Mouse (Mus musculus) MEL (cell line): Measurements from ENCODE around the gene Sox12. TPM values are rescaled to one million over a fixed set of nuclear protein-coding genes. Genes with fewer than 3 reads are reported as not detected.
A peak's percentile ranks its signal among the peaks of the same experiment; 100 is the strongest.
"Not testable (repeated sequence)": the region's sequence is repeated elsewhere in the genome, so short reads cannot be mapped to it uniquely, and the experiment has no call there.

Source experiments
- DNase-seq: peaks from one replicate; pipeline ENCODE4 v3.0.0; 2011; ENCODE audit warnings: low read depth, low spot score
- H3K27ac ChIP-seq: 2 replicates; pipeline ENCODE4 v1.5.1; 2012; ENCODE audit warnings: low read depth, mild to moderate bottlenecking, control low read depth, low read length, moderate library complexity; ENCODE audit not compliant: control insufficient read depth
- H3K27me3 ChIP-seq, 2 experiments: fragments of 150-350 bp in 1 of 2; sonication (generic) in 1 of 2; 2 replicates each; pipeline ENCODE4 v1.6.1; 2012; ENCODE audit warnings: low read length in 2 of 2, mild to moderate bottlenecking in 2 of 2, improper control_type of control experiment in 1 of 2, moderate library complexity in 1 of 2; ENCODE audit not compliant: insufficient read depth in 2 of 2, control insufficient read depth in 1 of 2
- H3K36me3 ChIP-seq, 2 experiments: 2 replicates each; pipeline ENCODE4 v1.6.1; 2012 to 2014; ENCODE audit warnings: low read length in 2 of 2, improper control_type of control experiment in 1 of 2, inconsistent platforms in 1 of 2, mild to moderate bottlenecking in 1 of 2; ENCODE audit not compliant: insufficient read depth in 2 of 2, control insufficient read depth in 1 of 2
- H3K4me1 ChIP-seq, 2 experiments: fragments of 150-350 bp in 1 of 2; sonication (generic) in 1 of 2; 2 replicates each; pipeline ENCODE4 v1.6.1; 2012; ENCODE audit warnings: low read length in 2 of 2, improper control_type of control experiment in 1 of 2, mild to moderate bottlenecking in 1 of 2; ENCODE audit not compliant: insufficient read depth in 2 of 2, control insufficient read depth in 1 of 2
- H3K4me3 ChIP-seq, 2 experiments: fragments of 150-350 bp in 1 of 2; sonication (generic) in 1 of 2; 2 replicates each; pipeline ENCODE4 v1.5.1; 2012; ENCODE audit warnings: low read depth in 2 of 2, low read length in 2 of 2, mild to moderate bottlenecking in 2 of 2, moderate library complexity in 2 of 2, control low read depth in 1 of 2, improper control_type of control experiment in 1 of 2; ENCODE audit not compliant: control insufficient read depth in 1 of 2, insufficient read depth in 1 of 2
- H3K79me2 ChIP-seq: 2 replicates; pipeline ENCODE4 v1.6.1; 2012; ENCODE audit warnings: mild to moderate bottlenecking, low read length, moderate library complexity; ENCODE audit not compliant: control insufficient read depth, poor library complexity, insufficient read depth
- H3K9ac ChIP-seq: 2 replicates; pipeline ENCODE4 v1.6.1; 2012; ENCODE audit warnings: low read depth, mild to moderate bottlenecking, control low read depth, low read length, moderate library complexity; ENCODE audit not compliant: control insufficient read depth, poor library complexity, severe bottlenecking
- H3K9me3 ChIP-seq: fragments of 150-350 bp; sonication (generic); replicated peaks from 2 replicates; pipeline ENCODE4 v1.6.1; 2012; ENCODE audit warnings: mild to moderate bottlenecking, low read length, improper control_type of control experiment, moderate library complexity; ENCODE audit not compliant: insufficient read depth
- CHD1 ChIP-seq: IDR thresholded peaks from 2 replicates; pipeline ENCODE4 v1.6.1; 2012; ENCODE audit warnings: low read depth, mild to moderate bottlenecking, inconsistent platforms, low read length, improper control_type of control experiment
- CTCF ChIP-seq, 3 experiments: IDR thresholded peaks in 2 of 3; conservative IDR thresholded peaks in 1 of 3; 2 replicates each; pipeline ENCODE4 v1.5.1; 2011 to 2012; ENCODE audit warnings: low read length in 3 of 3, low read depth in 2 of 3, mild to moderate bottlenecking in 2 of 3, improper control_type of control experiment in 1 of 3, inconsistent platforms in 1 of 3, mixed read lengths in 1 of 3, moderate library complexity in 1 of 3; ENCODE audit not compliant: control insufficient read depth in 1 of 3, insufficient read depth in 1 of 3, poor library complexity in 1 of 3, severe bottlenecking in 1 of 3
- E2F4 ChIP-seq: IDR thresholded peaks from 2 replicates; pipeline ENCODE4 v1.6.1; 2011; ENCODE audit warnings: low read depth, low read length, improper control_type of control experiment, borderline replicate concordance
- GATA1 ChIP-seq: IDR thresholded peaks from 2 replicates; pipeline ENCODE4 v1.6.1; 2011; ENCODE audit warnings: low read depth, low read length, improper control_type of control experiment
- HCFC1 ChIP-seq: IDR thresholded peaks from 2 replicates; pipeline ENCODE4 v1.6.1; 2012; ENCODE audit warnings: low read depth, mild to moderate bottlenecking, inconsistent platforms, low read length, improper control_type of control experiment, moderate library complexity
- KAT2A ChIP-seq: conservative IDR thresholded peaks from 2 replicates; pipeline ENCODE4 v1.6.1; 2012; ENCODE audit warnings: low read depth, low read length, improper control_type of control experiment, inconsistent platforms
- MAZ ChIP-seq: IDR thresholded peaks from 2 replicates; pipeline ENCODE4 v1.6.1; 2012; ENCODE audit warnings: low read depth, mild to moderate bottlenecking, inconsistent platforms, low read length, improper control_type of control experiment
- MEF2A ChIP-seq: IDR thresholded peaks from 2 replicates; pipeline ENCODE4 v1.6.1; 2014; ENCODE audit warnings: low read depth, mild to moderate bottlenecking, inconsistent platforms, low read length, improper control_type of control experiment; ENCODE audit not compliant: poor library complexity, insufficient replicate concordance, severe bottlenecking; ENCODE audit errors: extremely low read depth
- NELFE ChIP-seq: IDR thresholded peaks from 2 replicates; pipeline ENCODE4 v1.6.1; 2011; ENCODE audit warnings: low read depth, low read length, improper control_type of control experiment
- NRF1 ChIP-seq: IDR thresholded peaks from 2 replicates; pipeline ENCODE4 v1.6.1; 2014; ENCODE audit warnings: low read depth, mild to moderate bottlenecking, inconsistent platforms, low read length, improper control_type of control experiment, moderate library complexity; ENCODE audit not compliant: poor library complexity, insufficient read depth, severe bottlenecking
- POLR2AphosphoS2 ChIP-seq: IDR thresholded peaks from 2 replicates; pipeline ENCODE4 v1.6.1; 2011; ENCODE audit warnings: low read length, improper control_type of control experiment
- POLR2AphosphoS5 ChIP-seq: IDR thresholded peaks from 2 replicates; pipeline ENCODE4 v1.6.1; 2012; ENCODE audit warnings: low read depth, borderline replicate concordance, mild to moderate bottlenecking, inconsistent platforms, low read length, moderate library complexity, mixed read lengths
- RAD21 ChIP-seq: IDR thresholded peaks from 2 replicates; pipeline ENCODE4 v1.6.1; 2011; ENCODE audit warnings: mild to moderate bottlenecking, low read depth, low read length, improper control_type of control experiment
- SIN3A ChIP-seq: IDR thresholded peaks from 2 replicates; pipeline ENCODE4 v1.6.1; 2012; ENCODE audit warnings: low read length, improper control_type of control experiment, inconsistent platforms
- SMC3 ChIP-seq: IDR thresholded peaks from 2 replicates; pipeline ENCODE4 v1.6.1; 2011; ENCODE audit warnings: low read depth, low read length, improper control_type of control experiment
- TAL1 ChIP-seq: IDR thresholded peaks from 2 replicates; pipeline ENCODE4 v1.6.1; 2012; ENCODE audit warnings: mild to moderate bottlenecking, inconsistent platforms, low read length, moderate library complexity, mixed read lengths
- TBP ChIP-seq: IDR thresholded peaks from 2 replicates; pipeline ENCODE4 v1.8.0; 2011; ENCODE audit warnings: low read depth, low read length, improper control_type of control experiment
- USF2 ChIP-seq, 2 experiments: IDR thresholded peaks; 2 replicates each; pipeline ENCODE4 v1.6.1; 2011 to 2012; ENCODE audit warnings: improper control_type of control experiment in 2 of 2, low read length in 2 of 2, borderline replicate concordance in 1 of 2, inconsistent platforms in 1 of 2, low read depth in 1 of 2, mild to moderate bottlenecking in 1 of 2; ENCODE audit not compliant: insufficient read depth in 1 of 2
- ZC3H11A ChIP-seq: IDR thresholded peaks from 2 replicates; pipeline ENCODE4 v1.6.1; 2012; ENCODE audit warnings: low read depth, mild to moderate bottlenecking, inconsistent platforms, low read length, improper control_type of control experiment
- ZMIZ1 ChIP-seq: IDR thresholded peaks from 2 replicates; pipeline ENCODE4 v1.6.1; 2012; ENCODE audit warnings: low read depth, mild to moderate bottlenecking, inconsistent platforms, low read length, improper control_type of control experiment, moderate library complexity
- ZNF384 ChIP-seq: IDR thresholded peaks from 2 replicates; pipeline ENCODE4 v1.6.1; 2012; ENCODE audit warnings: low read depth, mild to moderate bottlenecking, inconsistent platforms, low read length, improper control_type of control experiment
- polyA plus RNA-seq, 2 experiments: library from polyadenylated mRNA; stranded (reverse) in 1 of 2; unstranded in 1 of 2; fragments of >175 nt in 1 of 2; fragments of >200 nt in 1 of 2; gene quantifications; 2 replicates each; pipeline versions ENCODE4 v1.2.1 to v1.2.4; 2012; ENCODE audit warnings: low replicate concordance in 2 of 2, low read depth in 1 of 2; ENCODE audit not compliant: insufficient read length in 2 of 2, insufficient read depth in 1 of 2, missing spikeins in 1 of 2
- total RNA-seq: library from RNA; depleted of rRNA; stranded (reverse); fragments of 300-350 nt; gene quantifications from 2 replicates; pipeline ENCODE4 v1.2.3, GENCODE M21; 2012

The Sox12 gene
- total and polyA plus RNA-seq, 3 experiments, result 1.5 to 24.7 TPM; not detected in 1

- not testable (repeated sequence) for H3K9me3 ChIP-seq, H3K27me3 ChIP-seq, H3K4me1 ChIP-seq, H3K27ac ChIP-seq, H3K4me3 ChIP-seq, H3K9ac ChIP-seq
- peak; percentile 38 for DNase-seq
- TF ChIP-seq TBP, result peak; percentile 57; the same call in 1 of the 2 replicates
- TF ChIP-seq, all 39 proteins: peak for 1; not testable (repeated sequence) for 38
- not testable (repeated sequence) for H3K36me3 ChIP-seq, H3K79me2 ChIP-seq
Observed at GRCm38 (mm10) chr2:152428481-152428880, 30.6 kb upstream of the Sox12 start.

- Histone ChIP-seq H3K36me3 (no peaks in the 10 kb centered on the region), H3K9ac (no peak overlapping the region), H3K79me2 (no peaks in the 10 kb centered on the region)
- TF ChIP-seq GATA1 (no peak), USF2 (IDR thresholded peaks at IDR 0.05; ENCODE audit: borderline replicate concordance in 1 of 2, insufficient read depth in 1 of 2, low read depth in 1 of 2, low read length in 2 of 2) (no peak), TAL1 (no peak), NRF1 (no peak), ZNF384 (no peak), E2F4 (no peak), HCFC1 (no peak), TBP (no peak), SMC3 (no peak), SIN3A (no peak), ZMIZ1 (no peak), RAD21 (no peak), KAT2A (no peak)
- TF ChIP-seq, all 39 proteins: peak for 0
- no peak overlapping the region for H3K27ac ChIP-seq
- no peaks in the 10 kb centered on the region for H3K4me1 ChIP-seq
- no peaks in the 10 kb centered on the region for H3K27me3 ChIP-seq
- H3K4me3 ChIP-seq, result no peak overlapping the region
- no peak for DNase-seq
- no peaks in the 10 kb centered on the region for H3K9me3 ChIP-seq
Observed at GRCm38 (mm10) chr2:152427493-152427892, 29.6 kb upstream of the Sox12 start.

- Histone ChIP-seq H3K9ac (no peak overlapping the region), H3K27ac (no peak overlapping the region), H3K4me3 (no peak overlapping the region)
Observed at GRCm38 (mm10) chr2:152415786-152416185, 17.9 kb upstream of the Sox12 start.

More at GRCm38 (mm10) chr2:152415786-152416185, 17.9 kb upstream of the Sox12 start:
- Histone ChIP-seq H3K36me3 (no peaks in the 10 kb centered on the region), H3K27me3 (no peaks in the 10 kb centered on the region), H3K4me1 (no peaks in the 10 kb centered on the region; a peak in 1 of 4 replicates), H3K9me3 (no peaks in the 10 kb centered on the region), H3K79me2 (peaks cover 16% of the 10 kb centered on the region)
- no peak for DNase-seq
- TF ChIP-seq NELFE, result no peak
- TF ChIP-seq USF2 (IDR thresholded peaks at IDR 0.05; ENCODE audit: borderline replicate concordance in 1 of 2, insufficient read depth in 1 of 2, low read depth in 1 of 2, low read length in 2 of 2), result no peak
- TF ChIP-seq ZMIZ1, result no peak
- TF ChIP-seq CHD1, result no peak
- no peak for TF ChIP-seq POLR2AphosphoS2
- TF ChIP-seq MAZ, result no peak
- TF ChIP-seq ZC3H11A, result no peak
- no peak for TF ChIP-seq CTCF (IDR thresholded peaks at IDR 0.05 in 2 of 3, conservative IDR thresholded peaks at IDR 0.05 in 1 of 3; ENCODE audit: control insufficient read depth in 1 of 3, insufficient read depth in 1 of 3, low read depth in 2 of 3, low read length in 3 of 3, poor library complexity in 1 of 3, severe bottlenecking in 1 of 3)
- no peak for TF ChIP-seq POLR2AphosphoS5
- TF ChIP-seq MEF2A, result no peak
- no peak for TF ChIP-seq TAL1
- no peak for TF ChIP-seq TBP
- TF ChIP-seq ZNF384, result no peak
- TF ChIP-seq GATA1, result no peak
